ENCODE assay signal across 8 mouse cellular contexts in the genomic region with DNA sequence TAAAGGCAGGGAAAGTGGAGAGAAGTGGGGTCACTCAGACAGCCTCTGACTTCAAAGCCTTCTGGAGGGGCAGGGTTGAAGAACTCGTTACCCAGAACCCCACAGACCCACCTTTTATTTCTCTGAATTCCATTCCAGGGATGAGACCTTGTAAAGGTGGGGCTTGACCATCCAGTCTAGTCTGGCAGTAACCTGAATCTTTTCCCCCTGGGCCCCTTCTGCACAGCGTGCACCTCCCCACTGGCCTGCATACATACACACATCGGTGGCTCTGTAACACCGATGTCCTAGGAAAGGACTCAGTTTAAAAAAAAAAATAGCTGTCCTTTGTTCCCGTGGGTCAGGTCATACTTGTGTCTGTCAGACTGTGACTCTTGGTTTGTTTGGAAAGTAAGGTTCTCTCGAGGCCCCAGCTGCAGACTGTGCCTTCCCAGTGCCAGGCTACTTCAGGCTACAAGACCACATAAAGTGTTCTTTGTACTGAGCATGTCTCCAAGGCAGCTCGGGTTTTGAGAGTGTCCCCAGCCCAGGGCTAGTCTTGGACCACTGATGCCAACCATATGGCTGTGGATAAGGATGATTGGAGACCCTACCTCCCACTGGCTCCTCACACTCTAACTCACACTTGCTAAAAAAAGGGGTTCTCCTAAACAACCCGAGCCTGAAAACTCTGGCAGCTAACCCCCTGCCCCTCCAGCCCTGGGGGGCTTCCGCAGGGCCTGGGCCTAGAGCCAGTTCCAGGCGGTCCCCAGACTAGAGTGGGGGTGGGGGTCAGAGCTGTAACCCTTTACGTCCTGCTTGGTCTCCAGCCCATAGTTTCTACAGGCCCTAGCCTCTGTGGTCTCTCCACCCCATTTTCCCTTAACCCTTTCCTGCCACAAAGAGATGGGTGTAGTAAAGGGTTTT. TPM values are rescaled to one million over a fixed set of nuclear protein-coding genes. Genes with fewer than 3 reads are reported as not detected.
DNase-seq lines count a peak whose midpoint lies in the region; ATAC-seq and TF ChIP-seq lines count a peak whose summit lies in the region.

No protein-coding gene starts in this region.

- H3K9ac ChIP-seq in lung, embryonic 14.5 days, result peak overlapping the region; percentile 81
- H3K9ac ChIP-seq in embryonic facial prominence, embryonic 12.5 days, result peak overlapping the region; percentile 84
- H3K9ac ChIP-seq in hindbrain, postnatal 0 days (replicated peaks; ENCODE audit: low read length), result peak overlapping the region; percentile 66; the same call in 1 of the 2 replicates
- no peak overlapping the region; the same call in 1 of the 2 replicates for H3K9ac ChIP-seq in midbrain, embryonic 15.5 days

- no peaks in the 10 kb centered on the region for H3K9me3 ChIP-seq in lung, embryonic 14.5 days (ENCODE audit: low read depth, low read length)
- H3K9me3 ChIP-seq in embryonic facial prominence, embryonic 12.5 days, result no peaks in the 10 kb centered on the region
- H3K9me3 ChIP-seq in hindbrain, postnatal 0 days (ENCODE audit: low read length), result no peaks in the 10 kb centered on the region
- no peaks in the 10 kb centered on the region for H3K9me3 ChIP-seq in midbrain, embryonic 15.5 days

- ATAC-seq in lung, embryonic 14.5 days (ENCODE audit: insufficient read depth), result peak; percentile 84
- peak; percentile 83 for ATAC-seq in embryonic facial prominence, embryonic 12.5 days (ENCODE audit: insufficient number of reproducible peaks, insufficient read depth, low FRiP score, low TSS enrichment)
- peak; percentile 87 for ATAC-seq in hindbrain, postnatal 0 days
- peak; percentile 79 for ATAC-seq in midbrain, embryonic 15.5 days (replicated peaks)

- DNase-seq in lung, embryonic 14.5 days, result peak; percentile 89
- DNase-seq in lung, adult 2 months, result no peak
- DNase-seq in hindbrain, postnatal 0 days (ENCODE audit: low spot score), result peak; percentile 80
- no peak for DNase-seq in thymus, postnatal 10 days (ENCODE audit: low spot score in 2 of 2)
- no peak for DNase-seq in left cerebral cortex, adult 18-20 months (ENCODE audit: low spot score in 2 of 2)
- no peak for DNase-seq in gastrocnemius, postnatal 4 days (ENCODE audit: low spot score in 2 of 2)

- TF ChIP-seq CTCF in lung, embryonic 14.5 days (IDR thresholded peaks at IDR 0.05; ENCODE audit: low read depth), result no peak
- TF ChIP-seq CTCF in lung, adult 2 months (IDR thresholded peaks at IDR 0.05; ENCODE audit: insufficient read depth, low read length), result no peak
- no peak for TF ChIP-seq CTCF in hindbrain, postnatal 0 days (IDR thresholded peaks at IDR 0.05; ENCODE audit: low read depth)

- H3K36me3 ChIP-seq in lung, embryonic 14.5 days (ENCODE audit: insufficient read depth), result peaks cover 8% of the 10 kb centered on the region
- H3K36me3 ChIP-seq in embryonic facial prominence, embryonic 12.5 days, result peaks cover 6% of the 10 kb centered on the region; the same call in 1 of the 2 replicates
- no peaks in the 10 kb centered on the region for H3K36me3 ChIP-seq in hindbrain, postnatal 0 days (ENCODE audit: insufficient read depth, low read length)
- no peaks in the 10 kb centered on the region for H3K36me3 ChIP-seq in midbrain, embryonic 15.5 days (replicated peaks)

- peak overlapping the region; percentile 97 for H3K27ac ChIP-seq in lung, embryonic 14.5 days (ENCODE audit: low read depth)
- H3K27ac ChIP-seq in embryonic facial prominence, embryonic 12.5 days, result peak overlapping the region; percentile 98
- H3K27ac ChIP-seq in hindbrain, postnatal 0 days, result peak overlapping the region; percentile 87
- H3K27ac ChIP-seq in midbrain, embryonic 15.5 days, result peak overlapping the region; percentile 83

- 3% methylated on average over 11 of the region's 11 CpGs for WGBS in lung, embryonic 14.5 days
- WGBS in lung, adult 2 months, result 26% methylated on average over 11 of the region's 11 CpGs
- 2% methylated on average over 11 of the region's 11 CpGs for WGBS in embryonic facial prominence, embryonic 12.5 days
- 8% methylated on average over 11 of the region's 11 CpGs for WGBS in hindbrain, postnatal 0 days
- 4% methylated on average over 11 of the region's 11 CpGs for WGBS in midbrain, embryonic 15.5 days

- H3K27me3 ChIP-seq in lung, embryonic 14.5 days (ENCODE audit: insufficient read depth, low read length), result no peaks in the 10 kb centered on the region
- H3K27me3 ChIP-seq in embryonic facial prominence, embryonic 12.5 days, result no peaks in the 10 kb centered on the region
- H3K27me3 ChIP-seq in hindbrain, postnatal 0 days (ENCODE audit: insufficient read depth, low read length), result no peaks in the 10 kb centered on the region
- H3K27me3 ChIP-seq in midbrain, embryonic 15.5 days (replicated peaks), result no peaks in the 10 kb centered on the region

- TF ChIP-seq POLR2A in lung, adult 2 months (IDR thresholded peaks at IDR 0.05; ENCODE audit: borderline replicate concordance, extremely low read depth, low read depth, low read length), result no peak

- H3K4me3 ChIP-seq in lung, embryonic 14.5 days (ENCODE audit: low read depth, low read length), result peak overlapping the region; percentile 72
- H3K4me3 ChIP-seq in lung, adult 2 months (replicated peaks; ENCODE audit: extremely low read depth, low read depth, low read length), result no peak overlapping the region
- H3K4me3 ChIP-seq in embryonic facial prominence, embryonic 12.5 days, result peak overlapping the region; percentile 74
- H3K4me3 ChIP-seq in hindbrain, postnatal 0 days (ENCODE audit: low read length), result peak overlapping the region; percentile 71
- H3K4me3 ChIP-seq in midbrain, embryonic 15.5 days, result peak overlapping the region; percentile 65

- peaks cover 22% of the 10 kb centered on the region for H3K4me1 ChIP-seq in lung, embryonic 14.5 days (ENCODE audit: insufficient read depth)
- H3K4me1 ChIP-seq in lung, adult 2 months (ENCODE audit: control insufficient read depth, insufficient read depth, low read length), result peaks cover 17% of the 10 kb centered on the region
- peaks cover 47% of the 10 kb centered on the region for H3K4me1 ChIP-seq in embryonic facial prominence, embryonic 12.5 days
- peaks cover 32% of the 10 kb centered on the region for H3K4me1 ChIP-seq in hindbrain, postnatal 0 days (ENCODE audit: insufficient read depth, low read length)
- H3K4me1 ChIP-seq in midbrain, embryonic 15.5 days, result peaks cover 45% of the 10 kb centered on the region

- peak overlapping the region; percentile 76 for H3K4me2 ChIP-seq in lung, embryonic 14.5 days
- H3K4me2 ChIP-seq in embryonic facial prominence, embryonic 12.5 days (replicated peaks), result peak overlapping the region; percentile 82
- H3K4me2 ChIP-seq in hindbrain, postnatal 0 days (ENCODE audit: low read depth, low read length), result peak overlapping the region; percentile 82
- H3K4me2 ChIP-seq in midbrain, embryonic 15.5 days, result peak overlapping the region; percentile 61

RNA-seq across cellular contexts. Expression of gene Nynrin, which starts 0.9 kb away (rescaled TPM):
- polyA plus RNA-seq in lung, embryonic 14.5 days (2014; fragmentation: Nextera tagmentation; extraction: Ambion mirVana), result 18.7 and 19.4 TPM in 2 replicates
- 9.4 and 12.4 TPM in 2 replicates for polyA plus RNA-seq in lung, adult 2 months (2012; rRNA removed)
- polyA plus RNA-seq in embryonic facial prominence, embryonic 12.5 days (2016; fragmentation: Nextera tagmentation; extraction: Ambion mirVana), result 41.4 and 41.7 TPM in 2 replicates
- total RNA-seq in hindbrain, postnatal 0 days (2014; rRNA removed), result 33.6 and 39.3 TPM in 2 replicates
- 5.1 and 6.4 TPM in 2 replicates for polyA plus RNA-seq in hindbrain, postnatal 0 days (2015; fragmentation: Nextera tagmentation; extraction: Ambion mirVana)
- 12.4 and 13.6 TPM in 2 replicates for polyA plus RNA-seq in midbrain, embryonic 15.5 days (2015; fragmentation: Nextera tagmentation; extraction: Ambion mirVana)
- total RNA-seq in left cerebral cortex, adult 18-20 months (2021), result 1 to 10 TPM; 6.2 to 9.0 TPM
- 10 to 100 TPM; 27.5 to 33.0 TPM for total RNA-seq in gastrocnemius, postnatal 4 days (2021)

RNA-seq across cellular contexts. Expression of gene Nfatc4, which starts 30.0 kb away (rescaled TPM):
- 58.8 and 66.1 TPM in 2 replicates for polyA plus RNA-seq in lung, embryonic 14.5 days (2014; fragmentation: Nextera tagmentation; extraction: Ambion mirVana)
- 26.4 and 27.3 TPM in 2 replicates for polyA plus RNA-seq in lung, adult 2 months (2012; rRNA removed)
- 154 and 161 TPM in 2 replicates for polyA plus RNA-seq in embryonic facial prominence, embryonic 12.5 days (2016; fragmentation: Nextera tagmentation; extraction: Ambion mirVana)
- total RNA-seq in hindbrain, postnatal 0 days (2014; rRNA removed), result 13.9 and 21.9 TPM in 2 replicates
- polyA plus RNA-seq in hindbrain, postnatal 0 days (2015; fragmentation: Nextera tagmentation; extraction: Ambion mirVana), result 5.9 and 6.8 TPM in 2 replicates
- 8.4 and 10.8 TPM in 2 replicates for polyA plus RNA-seq in midbrain, embryonic 15.5 days (2015; fragmentation: Nextera tagmentation; extraction: Ambion mirVana)
- total RNA-seq in left cerebral cortex, adult 18-20 months (2021), result 1 to 10 TPM; 3.0 to 3.3 TPM
- total RNA-seq in gastrocnemius, postnatal 4 days (2021), result 10 to 100 TPM; 23.0 to 26.0 TPM

RNA-seq across cellular contexts. Expression of gene Cbln3, which starts 31.3 kb away (rescaled TPM):
- polyA plus RNA-seq in lung, embryonic 14.5 days (2014; fragmentation: Nextera tagmentation; extraction: Ambion mirVana), result 1.4 and 1.9 TPM in 2 replicates
- polyA plus RNA-seq in lung, adult 2 months (2012; rRNA removed), result 0.15 and 0.34 TPM in 2 replicates
- polyA plus RNA-seq in embryonic facial prominence, embryonic 12.5 days (2016; fragmentation: Nextera tagmentation; extraction: Ambion mirVana), result 0.28 and 0.42 TPM in 2 replicates
- total RNA-seq in hindbrain, postnatal 0 days (2014; rRNA removed), result 2.1 and 5.0 TPM in 2 replicates
- 0.67 and 0.68 TPM in 2 replicates for polyA plus RNA-seq in hindbrain, postnatal 0 days (2015; fragmentation: Nextera tagmentation; extraction: Ambion mirVana)
- polyA plus RNA-seq in midbrain, embryonic 15.5 days (2015; fragmentation: Nextera tagmentation; extraction: Ambion mirVana), result 0.19 and 0.20 TPM in 2 replicates
- under 1 TPM; 0.16 to 0.23 TPM for total RNA-seq in left cerebral cortex, adult 18-20 months (2021)
- total RNA-seq in gastrocnemius, postnatal 4 days (2021), result under 1 TPM; 0.47 to 0.52 TPM

RNA-seq across cellular contexts. Expression of gene Khnyn, which starts 31.8 kb away (rescaled TPM):
- polyA plus RNA-seq in lung, embryonic 14.5 days (2014; fragmentation: Nextera tagmentation; extraction: Ambion mirVana), result 11.0 and 13.7 TPM in 2 replicates
- polyA plus RNA-seq in lung, adult 2 months (2012; rRNA removed), result 20.3 and 24.2 TPM in 2 replicates
- 31.6 and 31.8 TPM in 2 replicates for polyA plus RNA-seq in embryonic facial prominence, embryonic 12.5 days (2016; fragmentation: Nextera tagmentation; extraction: Ambion mirVana)
- total RNA-seq in hindbrain, postnatal 0 days (2014; rRNA removed), result 15.1 and 17.9 TPM in 2 replicates
- 7.0 and 7.1 TPM in 2 replicates for polyA plus RNA-seq in hindbrain, postnatal 0 days (2015; fragmentation: Nextera tagmentation; extraction: Ambion mirVana)
- 10.9 and 11.4 TPM in 2 replicates for polyA plus RNA-seq in midbrain, embryonic 15.5 days (2015; fragmentation: Nextera tagmentation; extraction: Ambion mirVana)
- 10 to 100 TPM; 12.3 to 13.0 TPM for total RNA-seq in left cerebral cortex, adult 18-20 months (2021)
- total RNA-seq in gastrocnemius, postnatal 4 days (2021), result 10 to 100 TPM; 15.7 to 16.9 TPM

RNA-seq across cellular contexts. Expression of gene Sdr39u1, which starts 47.2 kb away (rescaled TPM):
- 44.3 and 47.2 TPM in 2 replicates for polyA plus RNA-seq in lung, embryonic 14.5 days (2014; fragmentation: Nextera tagmentation; extraction: Ambion mirVana)
- 37.6 and 51.9 TPM in 2 replicates for polyA plus RNA-seq in lung, adult 2 months (2012; rRNA removed)
- 69.9 and 77.7 TPM in 2 replicates for polyA plus RNA-seq in embryonic facial prominence, embryonic 12.5 days (2016; fragmentation: Nextera tagmentation; extraction: Ambion mirVana)
- 120 and 138 TPM in 2 replicates for total RNA-seq in hindbrain, postnatal 0 days (2014; rRNA removed)
- polyA plus RNA-seq in hindbrain, postnatal 0 days (2015; fragmentation: Nextera tagmentation; extraction: Ambion mirVana), result 134 and 136 TPM in 2 replicates
- polyA plus RNA-seq in midbrain, embryonic 15.5 days (2015; fragmentation: Nextera tagmentation; extraction: Ambion mirVana), result 169 and 175 TPM in 2 replicates
- 100 to 1,000 TPM in 1 of 2 experiments, 10 to 100 TPM in 1; 96.5 to 104 TPM for total RNA-seq in left cerebral cortex, adult 18-20 months (2021)
- 10 to 100 TPM; 45.7 to 50.1 TPM for total RNA-seq in gastrocnemius, postnatal 4 days (2021)

Comparison
In these comparisons a context has a peak if more than half of its experiments do, and no peak if none do; other contexts are left out.
1. DNase-seq: peak in lung, embryonic 14.5 days (single experiment) and hindbrain, postnatal 0 days (single experiment); none in lung, adult 2 months (single experiment), thymus, postnatal 10 days (0 of 2), left cerebral cortex, adult 18-20 months (0 of 2) and gastrocnemius, postnatal 4 days (0 of 2).
2. Peak in every context shown above with its lines, with median percentiles within 50 percentile points of each other: ATAC-seq, H3K27ac ChIP-seq and H3K4me2 ChIP-seq.